Mouse (Mus musculus) liver, embryonic 16.5 days (tissue): Measurements from ENCODE around the gene Trim8. TPM values are rescaled to one million over a fixed set of nuclear protein-coding genes. Genes with fewer than 3 reads are reported as not detected.

Source experiments
- ATAC-seq: fragments of 200-750 bp; cut with Nextera tagmentation; 2 replicates; pipeline ENCODE4 v1.8.0; 2017; ENCODE audit warnings: low read depth, mild to moderate bottlenecking, moderate number of reproducible peaks, moderate library complexity
- H3K27ac ChIP-seq: fragments of 300-500 bp; sonication (generic); 2 replicates; pipeline ENCODE4 v1.5.1; 2014; ENCODE audit warnings: mild to moderate bottlenecking, low read length
- H3K27me3 ChIP-seq: fragments of 300-500 bp; sonication (generic); 2 replicates; pipeline ENCODE4 v1.6.1; 2014; ENCODE audit warnings: low read depth, low read length, mixed read lengths; ENCODE audit not compliant: control insufficient read depth, insufficient read depth
- H3K36me3 ChIP-seq: fragments of 300-500 bp; sonication (generic); 2 replicates; pipeline ENCODE4 v1.6.1; 2014; ENCODE audit warnings: mild to moderate bottlenecking; ENCODE audit not compliant: control insufficient read depth, insufficient read depth
- H3K4me1 ChIP-seq: fragments of 300-500 bp; sonication (generic); 2 replicates; pipeline ENCODE4 v1.6.1; 2014; ENCODE audit warnings: low read depth, low read length, mixed read lengths; ENCODE audit not compliant: control insufficient read depth
- H3K4me2 ChIP-seq: fragments of 300-500 bp; sonication (generic); 2 replicates; pipeline ENCODE4 v1.6.1; 2014; ENCODE audit warnings: low read depth, low read length, mixed read lengths
- H3K4me3 ChIP-seq: fragments of 300-500 bp; sonication (generic); 2 replicates; pipeline ENCODE4 v1.5.1; 2014; ENCODE audit warnings: low read depth, mild to moderate bottlenecking, low read length
- H3K9ac ChIP-seq: fragments of 300-500 bp; sonication (generic); 2 replicates; pipeline ENCODE4 v1.6.1; 2014; ENCODE audit warnings: low read depth, low read length
- H3K9me3 ChIP-seq: fragments of 300-500 bp; sonication (generic); replicated peaks from 2 replicates; pipeline ENCODE4 v1.6.1; 2016; ENCODE audit warnings: low read length; ENCODE audit not compliant: control insufficient read depth
- WGBS: fragments of 180-500 bp; shearing (Covaris S2); extraction: QIAGEN DNeasy Blood & Tissue Kit; methylation state at CpG from one replicate; pipeline ENCODE4 v1.1.7; 2014; ENCODE audit not compliant: insufficient replicate concordance; 5-methylcytosine and 5-hydroxymethylcytosine counted together
- polyA plus RNA-seq: library from polyadenylated mRNA; unstranded; fragments of >200 nt; fragmentation: Nextera tagmentation; extraction: Ambion mirVana; gene quantifications from 2 replicates; pipeline ENCODE4 v1.2.1, GENCODE M21; 2015

The Trim8 gene
- polyA plus RNA-seq, 1 experiment from 2014 or later = 10.5 TPM

GRCm38 (mm10) chr19:46477432-46477845, 24.1 kb upstream of the Trim8 start:
- Histone ChIP-seq H3K27ac (no peak overlapping the region), H3K4me1 (peaks cover 15% of the 10 kb centered on the region), H3K36me3 (no peaks in the 10 kb centered on the region; the same call in 1 of the 2 replicates), H3K9ac (no peak overlapping the region), H3K4me2 (no peak overlapping the region), H3K4me3 (no peak overlapping the region), H3K27me3 (no peaks in the 10 kb centered on the region), H3K9me3 (no peaks in the 10 kb centered on the region)
- no peak for ATAC-seq
- WGBS = 56% methylated on average over 10 of the region's 10 CpGs

GRCm38 (mm10) chr19:46478242-46478641, 23.3 kb upstream of the Trim8 start:
- no peak for ATAC-seq
- peaks cover 22% of the 10 kb centered on the region for H3K4me1 ChIP-seq

GRCm38 (mm10) chr19:46478826-46479225, 22.7 kb upstream of the Trim8 start:
- H3K27me3 ChIP-seq = no peaks in the 10 kb centered on the region
- no peaks in the 10 kb centered on the region for H3K9me3 ChIP-seq
- no peak overlapping the region for H3K9ac ChIP-seq
- no peak overlapping the region for H3K27ac ChIP-seq
- ATAC-seq = 0 out of 2 replicates have a peak, but pooled peaks have one; percentile 31
- WGBS = 22% methylated on average over 5 of the region's 5 CpGs
- no peak overlapping the region for H3K4me3 ChIP-seq
- H3K4me1 ChIP-seq = peaks cover 26% of the 10 kb centered on the region
- no peak overlapping the region for H3K4me2 ChIP-seq
- no peaks in the 10 kb centered on the region; the same call in 1 of the 2 replicates for H3K36me3 ChIP-seq

More at GRCm38 (mm10) chr19:46478242-46478641, 23.3 kb upstream of the Trim8 start:
- Histone ChIP-seq H3K9ac (no peak overlapping the region), H3K4me3 (no peak overlapping the region), H3K4me2 (no peak overlapping the region), H3K9me3 (no peaks in the 10 kb centered on the region), H3K27me3 (no peaks in the 10 kb centered on the region), H3K36me3 (no peaks in the 10 kb centered on the region; the same call in 1 of the 2 replicates), H3K27ac (no peak overlapping the region)
- WGBS = 62% methylated on average over 4 of the region's 4 CpGs

- 53% methylated on average over 21 of the region's 21 CpGs for WGBS
- Histone ChIP-seq H3K27ac (no peak overlapping the region), H3K4me2 (no peak overlapping the region), H3K27me3 (no peaks in the 10 kb centered on the region), H3K9ac (no peak overlapping the region), H3K9me3 (no peaks in the 10 kb centered on the region), H3K4me3 (no peak overlapping the region), H3K36me3 (no peaks in the 10 kb centered on the region; the same call in 1 of the 2 replicates), H3K4me1 (peaks cover 32% of the 10 kb centered on the region)
- no peak for ATAC-seq
Measured at GRCm38 (mm10) chr19:46479306-46480075, 22.0 kb upstream of the Trim8 start.

- Histone ChIP-seq H3K27ac (no peak overlapping the region), H3K4me1 (peaks cover 44% of the 10 kb centered on the region), H3K27me3 (no peaks in the 10 kb centered on the region), H3K4me3 (no peak overlapping the region), H3K9me3 (no peaks in the 10 kb centered on the region), H3K4me2 (no peak overlapping the region), H3K36me3 (no peaks in the 10 kb centered on the region), H3K9ac (no peak overlapping the region)
- 64% methylated on average over 10 of the region's 10 CpGs for WGBS
- no peak for ATAC-seq
Measured at GRCm38 (mm10) chr19:46480624-46481345, 20.7 kb upstream of the Trim8 start.

- Histone ChIP-seq H3K9ac (no peak overlapping the region), H3K27me3 (no peaks in the 10 kb centered on the region), H3K27ac (no peak overlapping the region), H3K4me2 (no peak overlapping the region), H3K4me1 (peaks cover 50% of the 10 kb centered on the region), H3K4me3 (no peak overlapping the region), H3K36me3 (no peaks in the 10 kb centered on the region), H3K9me3 (no peaks in the 10 kb centered on the region)
- ATAC-seq = no peak
- 61% methylated on average over 3 of the region's 3 CpGs for WGBS
Measured at GRCm38 (mm10) chr19:46481352-46481751, 20.1 kb upstream of the Trim8 start.

GRCm38 (mm10) chr19:46481756-46482155, 19.7 kb upstream of the Trim8 start:
- peaks cover 52% of the 10 kb centered on the region for H3K4me1 ChIP-seq
- no peak overlapping the region for H3K9ac ChIP-seq
- H3K4me2 ChIP-seq = no peak overlapping the region
- no peak overlapping the region for H3K27ac ChIP-seq
- H3K36me3 ChIP-seq = no peaks in the 10 kb centered on the region
- ATAC-seq = no peak
- H3K9me3 ChIP-seq = no peaks in the 10 kb centered on the region
- 34% methylated on average over 4 of the region's 4 CpGs for WGBS
- no peaks in the 10 kb centered on the region for H3K27me3 ChIP-seq
- no peak overlapping the region for H3K4me3 ChIP-seq

GRCm38 (mm10) chr19:46482896-46483516, 18.5 kb upstream of the Trim8 start:
- 13% methylated on average over 17 of the region's 17 CpGs for WGBS
- Histone ChIP-seq H3K27ac (no peak overlapping the region), H3K36me3 (no peaks in the 10 kb centered on the region), H3K9ac (no peak overlapping the region), H3K4me3 (no peak overlapping the region), H3K9me3 (no peaks in the 10 kb centered on the region), H3K27me3 (no peaks in the 10 kb centered on the region), H3K4me1 (peaks cover 54% of the 10 kb centered on the region), H3K4me2 (no peak overlapping the region; the same call in 1 of the 2 replicates)
- no peak for ATAC-seq
